Mouse (Mus musculus) CH12.LX (cell line): ENCODE measurements around the gene Arl5c. TPM values are rescaled to one million over a fixed set of nuclear protein-coding genes. Genes with fewer than 3 reads are reported as not detected.

ENCODE experiments used
- DNase-seq: peaks from one replicate; pipeline ENCODE4 v3.0.0-alpha.2; 2013; ENCODE audit errors: extremely low read depth
- H3K27ac ChIP-seq: 2 replicates; pipeline ENCODE4 v1.5.1; 2012; ENCODE audit warnings: low read depth, mild to moderate bottlenecking, control low read depth, moderate library complexity; ENCODE audit not compliant: insufficient read depth
- H3K27me3 ChIP-seq: replicated peaks from 2 replicates; pipeline ENCODE3; 2012; ENCODE audit warnings: inconsistent platforms
- H3K36me3 ChIP-seq, 2 experiments: replicated peaks in 1 of 2; 2 replicates each; pipeline versions ENCODE3 to v1.6.1; 2012; ENCODE audit warnings: inconsistent platforms in 1 of 2, low read length in 1 of 2, mild to moderate bottlenecking in 1 of 2, mixed read lengths in 1 of 2, moderate library complexity in 1 of 2; ENCODE audit not compliant: control insufficient read depth in 1 of 2, insufficient read depth in 1 of 2
- H3K4me1 ChIP-seq, 2 experiments: 2 replicates each; pipeline ENCODE4 v1.6.1; 2012; ENCODE audit warnings: inconsistent platforms in 1 of 2, moderate library complexity in 1 of 2; ENCODE audit not compliant: insufficient read depth in 2 of 2, control insufficient read depth in 1 of 2
- H3K4me2 ChIP-seq: 2 replicates; pipeline ENCODE4 v1.6.1; 2012; ENCODE audit warnings: low read depth, mild to moderate bottlenecking, control low read depth; ENCODE audit not compliant: poor library complexity, insufficient read depth, severe bottlenecking
- H3K4me3 ChIP-seq, 3 experiments: fragments of 150-350 bp in 1 of 3; sonication (generic) in 1 of 3; replicated peaks in 1 of 3; 2 replicates each; pipeline versions ENCODE3 to v1.5.1; 2011 to 2012; ENCODE audit warnings: low read depth in 2 of 3, low read length in 2 of 3, mild to moderate bottlenecking in 2 of 3, moderate library complexity in 2 of 3, control low read depth in 1 of 3, improper control_type of control experiment in 1 of 3, inconsistent platforms in 1 of 3, mixed read lengths in 1 of 3; ENCODE audit not compliant: poor library complexity in 1 of 3
- H3K79me2 ChIP-seq: replicated peaks from 2 replicates; pipeline ENCODE4 v1.6.1; 2012; ENCODE audit warnings: mild to moderate bottlenecking, moderate library complexity; ENCODE audit not compliant: control insufficient read depth, poor library complexity, insufficient read depth, severe bottlenecking; ENCODE audit errors: extremely low read depth
- H3K9ac ChIP-seq: 2 replicates; pipeline ENCODE4 v1.6.1; 2012; ENCODE audit warnings: low read depth, mild to moderate bottlenecking, control low read depth, moderate library complexity; ENCODE audit not compliant: insufficient read depth
- H3K9me3 ChIP-seq: replicated peaks from 2 replicates; pipeline ENCODE3; 2012; ENCODE audit warnings: low read length, inconsistent platforms, mixed read lengths
- CHD1 ChIP-seq: IDR thresholded peaks from 2 replicates; pipeline ENCODE4 v1.6.1; 2012; ENCODE audit warnings: low read depth, low read length, improper control_type of control experiment, inconsistent platforms
- CHD2 ChIP-seq: IDR thresholded peaks from 2 replicates; pipeline ENCODE4 v1.6.1; 2011; ENCODE audit warnings: low read length, improper control_type of control experiment
- CTCF ChIP-seq, 2 experiments: IDR thresholded peaks in 1 of 2; conservative IDR thresholded peaks in 1 of 2; 2 replicates each; pipeline ENCODE4 v1.5.1; 2011 to 2012; ENCODE audit warnings: low read depth in 2 of 2, low read length in 2 of 2, improper control_type of control experiment in 1 of 2, inconsistent platforms in 1 of 2, mild to moderate bottlenecking in 1 of 2, moderate library complexity in 1 of 2
- E2F4 ChIP-seq: IDR thresholded peaks from 2 replicates; pipeline ENCODE4 v1.6.1; 2011; ENCODE audit warnings: low read depth, low read length, improper control_type of control experiment; ENCODE audit not compliant: insufficient replicate concordance
- ELF1 ChIP-seq: IDR thresholded peaks from 2 replicates; pipeline ENCODE4 v1.6.1; 2014; ENCODE audit warnings: low read depth, mild to moderate bottlenecking, inconsistent platforms, low read length, improper control_type of control experiment
- ETS1 ChIP-seq: conservative IDR thresholded peaks from 2 replicates; pipeline ENCODE4 v1.6.1; 2012; ENCODE audit warnings: low read depth, mild to moderate bottlenecking, inconsistent platforms, low read length, improper control_type of control experiment, moderate library complexity
- GABPA ChIP-seq: IDR thresholded peaks from 2 replicates; pipeline ENCODE4 v1.6.1; 2012; ENCODE audit warnings: low read depth, low read length, improper control_type of control experiment, inconsistent platforms; ENCODE audit not compliant: insufficient replicate concordance
- IRF4 ChIP-seq: IDR thresholded peaks from 2 replicates; pipeline ENCODE4 v1.6.1; 2014; ENCODE audit warnings: low read depth, mild to moderate bottlenecking, inconsistent platforms, low read length, improper control_type of control experiment
- JUN ChIP-seq: IDR thresholded peaks from 2 replicates; pipeline ENCODE4 v1.6.1; 2011; ENCODE audit warnings: low read depth, mild to moderate bottlenecking, low read length, improper control_type of control experiment, moderate library complexity; ENCODE audit not compliant: insufficient read depth
- JUND ChIP-seq: conservative IDR thresholded peaks from 2 replicates; pipeline ENCODE4 v1.6.1; 2011; ENCODE audit warnings: low read depth, low read length, improper control_type of control experiment
- KAT2A ChIP-seq: IDR thresholded peaks from 2 replicates; pipeline ENCODE4 v1.6.1; 2012; ENCODE audit warnings: low read length, improper control_type of control experiment, inconsistent platforms; ENCODE audit not compliant: insufficient replicate concordance
- MAFK ChIP-seq: IDR thresholded peaks from 2 replicates; pipeline ENCODE4 v1.6.1; 2011; ENCODE audit warnings: low read length, improper control_type of control experiment; ENCODE audit not compliant: insufficient replicate concordance
- MAZ ChIP-seq: IDR thresholded peaks from 2 replicates; pipeline ENCODE4 v1.6.1; 2012; ENCODE audit warnings: low read depth, mild to moderate bottlenecking, inconsistent platforms, low read length, improper control_type of control experiment, moderate library complexity
- MEF2A ChIP-seq: IDR thresholded peaks from 2 replicates; pipeline ENCODE4 v1.6.1; 2014; ENCODE audit warnings: low read depth, mild to moderate bottlenecking, inconsistent platforms, low read length, improper control_type of control experiment, borderline replicate concordance
- MXI1 ChIP-seq: IDR thresholded peaks from 2 replicates; pipeline ENCODE4 v1.6.1; 2011; ENCODE audit warnings: mild to moderate bottlenecking, low read depth, low read length, improper control_type of control experiment
- MYC ChIP-seq: IDR thresholded peaks from 2 replicates; pipeline ENCODE4 v1.6.1; 2011; ENCODE audit warnings: low read depth, mild to moderate bottlenecking, improper control_type of control experiment, low read length
- POLR2A ChIP-seq: IDR thresholded peaks from 2 replicates; pipeline ENCODE4 v1.6.1; 2011; ENCODE audit warnings: low read depth, mild to moderate bottlenecking, improper control_type of control experiment, low read length
- POLR2AphosphoS2 ChIP-seq: IDR thresholded peaks from 2 replicates; pipeline ENCODE4 v1.6.1; 2011; ENCODE audit warnings: low read depth, low read length, improper control_type of control experiment
- RAD21 ChIP-seq: IDR thresholded peaks from 2 replicates; pipeline ENCODE4 v1.6.1; 2011; ENCODE audit warnings: low read depth, mild to moderate bottlenecking, low read length, improper control_type of control experiment, moderate library complexity
- RCOR1 ChIP-seq: conservative IDR thresholded peaks from 2 replicates; pipeline ENCODE4 v1.6.1; 2012; ENCODE audit warnings: low read depth, mild to moderate bottlenecking, inconsistent platforms, low read length, improper control_type of control experiment
- SIN3A ChIP-seq: IDR thresholded peaks from 2 replicates; pipeline ENCODE4 v1.6.1; 2012; ENCODE audit warnings: low read length, improper control_type of control experiment, inconsistent platforms
- SMC3 ChIP-seq: IDR thresholded peaks from 2 replicates; pipeline ENCODE4 v1.6.1; 2011; ENCODE audit warnings: low read depth, low read length, improper control_type of control experiment
- TBP ChIP-seq: conservative IDR thresholded peaks from 2 replicates; pipeline ENCODE4 v1.6.1; 2011; ENCODE audit warnings: low read depth, low read length, improper control_type of control experiment
- TCF12 ChIP-seq: IDR thresholded peaks from 2 replicates; pipeline ENCODE4 v1.6.1; 2014; ENCODE audit warnings: low read depth, mild to moderate bottlenecking, inconsistent platforms, low read length, improper control_type of control experiment
- ZMIZ1 ChIP-seq: IDR thresholded peaks from 2 replicates; pipeline ENCODE4 v1.6.1; 2012; ENCODE audit warnings: low read depth, mild to moderate bottlenecking, inconsistent platforms, low read length, improper control_type of control experiment
- dilution Hi-C: fragments of 300-500 bp; cut with MboI; formaldehyde crosslinking; loops from 2 replicates; pipeline ENCODE4 v1.14.3; 2020; ENCODE audit warnings: low sequenced_read_pairs; ENCODE audit not compliant: extremely low pct_unique_long_range_greater_than_20kb, extremely low pct_ligation_motif_present
- in situ Hi-C: fragments of 300-500 bp; cut with MboI; formaldehyde crosslinking; loops from 3 replicates; pipeline ENCODE4 v1.14.3; 2019; ENCODE audit warnings: low sequenced_read_pairs, low pct_ligation_motif_present, low pct_unique_long_range_greater_than_20kb, mixed read lengths
- polyA plus RNA-seq: library from polyadenylated mRNA; unstranded; fragments of >175 nt; gene quantifications from 2 replicates; pipeline ENCODE4 v1.2.1, GENCODE M21; 2012; ENCODE audit warnings: low read depth; ENCODE audit not compliant: insufficient read length
- total RNA-seq, 2 experiments: library from RNA; depleted of rRNA; stranded (reverse); fragments of 300-350 nt in 1 of 2; fragments of >200 nt in 1 of 2; gene quantifications; 2 replicates each; pipeline ENCODE4 v1.2.3; 2012 to 2014

Gene Arl5c
- total and polyA plus RNA-seq, 3 experiments = 28.5 to 45.5 (median 32.2) TPM

DNA sequence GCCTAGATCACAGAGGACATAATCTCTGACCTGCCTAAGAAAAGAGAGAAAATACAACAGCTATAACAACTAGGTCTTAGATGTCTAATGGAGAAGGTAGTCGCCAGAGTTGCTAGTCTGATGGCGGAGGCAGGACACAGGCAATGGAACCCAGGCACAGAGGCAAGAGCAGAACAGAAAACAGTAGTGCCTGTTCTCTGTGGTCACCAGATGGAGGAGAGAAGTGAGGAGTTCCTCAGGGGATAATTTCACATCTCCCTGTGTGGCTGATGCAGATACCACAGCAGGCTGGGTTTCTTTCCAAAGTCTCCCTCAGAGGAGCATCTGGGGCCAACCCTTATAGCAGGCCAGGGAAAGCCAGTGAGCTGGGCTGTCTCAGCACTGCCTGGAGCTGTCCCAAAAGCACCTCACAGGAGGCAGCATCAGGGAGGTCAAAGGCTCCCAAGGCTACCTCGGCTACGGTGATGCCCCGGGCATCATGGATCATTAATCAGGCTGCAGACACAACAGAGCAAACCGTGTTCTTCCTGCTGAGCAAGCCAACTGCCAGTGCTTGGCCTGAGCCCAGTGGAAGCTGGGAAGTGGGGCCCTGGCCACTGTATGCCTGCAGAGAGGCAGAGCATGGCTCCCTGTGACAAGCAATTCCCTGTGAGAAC lies 38.9 kb downstream of the Arl5c start:
- H3K4me2 ChIP-seq = no peak overlapping the region
- dilution Hi-C loops (no loop called here), in situ Hi-C loops (no loop called here)
- no peak overlapping the region for H3K4me3 ChIP-seq
- H3K27ac ChIP-seq = no peak overlapping the region
- no peaks in the 10 kb centered on the region for H3K79me2 ChIP-seq
- no peak for TF ChIP-seq SIN3A
- TF ChIP-seq CHD1 = no peak
- TF ChIP-seq TBP = no peak
- TF ChIP-seq ELF1 = no peak
- TF ChIP-seq POLR2AphosphoS2 = no peak
- TF ChIP-seq E2F4 = no peak
- no peak for TF ChIP-seq MAFK
- TF ChIP-seq GABPA = no peak
- no peak for TF ChIP-seq MEF2A
- no peak for TF ChIP-seq TCF12
- no peak for TF ChIP-seq JUN
- TF ChIP-seq RAD21 = no peak
- no peak for TF ChIP-seq CHD2
- no peak for TF ChIP-seq CTCF (conservative IDR thresholded peaks at IDR 0.05 in 1 of 2, IDR thresholded peaks at IDR 0.05 in 1 of 2; ENCODE audit: low read depth in 2 of 2, low read length in 2 of 2)
- DNase-seq = no peak
- no peak overlapping the region for H3K9ac ChIP-seq
- H3K27me3 ChIP-seq = no peaks in the 10 kb centered on the region
- no peaks in the 10 kb centered on the region for H3K9me3 ChIP-seq
- H3K4me1 ChIP-seq = peaks cover 11 to 51% of the 10 kb centered on the region in 2 experiments
- H3K36me3 ChIP-seq = no peaks in the 10 kb centered on the region

DNA sequence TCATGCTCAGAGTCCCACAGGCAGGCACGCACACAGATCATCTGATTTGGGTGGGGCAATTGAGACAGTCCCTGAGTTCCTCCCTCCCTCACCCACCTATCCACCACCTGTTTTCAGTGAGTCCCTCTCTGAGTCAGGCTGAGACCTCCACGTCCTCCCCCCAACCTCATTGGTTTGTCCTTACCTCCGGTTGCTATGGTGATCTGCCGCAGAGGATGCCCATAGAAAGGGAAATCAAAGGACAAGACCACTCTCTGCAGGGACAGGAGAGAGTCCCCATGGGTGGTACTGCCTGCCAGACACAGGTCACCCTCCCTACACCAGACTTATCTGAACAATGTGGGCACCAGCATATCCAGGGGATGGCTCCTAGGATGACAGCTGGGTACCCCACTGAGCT lies 40.1 kb downstream of the Arl5c start:
- Histone ChIP-seq H3K9me3 (no peaks in the 10 kb centered on the region), H3K4me1 (peaks cover 7 to 51% of the 10 kb centered on the region in 2 experiments; a peak in 3 of 4 replicates), H3K27ac (no peak overlapping the region), H3K27me3 (no peaks in the 10 kb centered on the region), H3K4me2 (no peak overlapping the region), H3K9ac (no peak overlapping the region), H3K79me2 (no peaks in the 10 kb centered on the region), H3K4me3 (no peak overlapping the region), H3K36me3 (no peaks in the 10 kb centered on the region)
- dilution Hi-C loops = no loop called here
- in situ Hi-C loops = no loop called here
- DNase-seq = no peak
- TF ChIP-seq ZMIZ1 = no peak
- no peak for TF ChIP-seq MAZ
- no peak for TF ChIP-seq MXI1
- TF ChIP-seq RCOR1 = no peak
- TF ChIP-seq KAT2A = no peak
- no peak for TF ChIP-seq E2F4
- TF ChIP-seq CTCF (conservative IDR thresholded peaks at IDR 0.05 in 1 of 2, IDR thresholded peaks at IDR 0.05 in 1 of 2; ENCODE audit: low read depth in 2 of 2, low read length in 2 of 2) = no peak
- TF ChIP-seq CHD1 = no peak
- no peak for TF ChIP-seq IRF4
- TF ChIP-seq SMC3 = no peak
- TF ChIP-seq JUND = no peak
- no peak for TF ChIP-seq TCF12
- TF ChIP-seq JUN = no peak
- TF ChIP-seq MYC = no peak
- TF ChIP-seq ETS1 = no peak
- TF ChIP-seq POLR2AphosphoS2 = no peak
- TF ChIP-seq POLR2A = no peak
